Mouse (Mus musculus) embryonic fibroblast, embryonic 13.5 days (primary cell): ENCODE measurements around the gene Upf2.

ENCODE experiments used
- CTCF ChIP-seq: IDR thresholded peaks from 2 replicates; pipeline ENCODE4 v1.5.1; 2011; ENCODE audit warnings: mild to moderate bottlenecking, control low read depth, low read length, moderate library complexity, borderline replicate concordance; ENCODE audit not compliant: insufficient read depth
- POLR2A ChIP-seq: IDR thresholded peaks from 2 replicates; pipeline ENCODE4 v1.6.1; 2011; ENCODE audit warnings: low read depth, mild to moderate bottlenecking, control low read depth, low read length, moderate library complexity

DNA sequence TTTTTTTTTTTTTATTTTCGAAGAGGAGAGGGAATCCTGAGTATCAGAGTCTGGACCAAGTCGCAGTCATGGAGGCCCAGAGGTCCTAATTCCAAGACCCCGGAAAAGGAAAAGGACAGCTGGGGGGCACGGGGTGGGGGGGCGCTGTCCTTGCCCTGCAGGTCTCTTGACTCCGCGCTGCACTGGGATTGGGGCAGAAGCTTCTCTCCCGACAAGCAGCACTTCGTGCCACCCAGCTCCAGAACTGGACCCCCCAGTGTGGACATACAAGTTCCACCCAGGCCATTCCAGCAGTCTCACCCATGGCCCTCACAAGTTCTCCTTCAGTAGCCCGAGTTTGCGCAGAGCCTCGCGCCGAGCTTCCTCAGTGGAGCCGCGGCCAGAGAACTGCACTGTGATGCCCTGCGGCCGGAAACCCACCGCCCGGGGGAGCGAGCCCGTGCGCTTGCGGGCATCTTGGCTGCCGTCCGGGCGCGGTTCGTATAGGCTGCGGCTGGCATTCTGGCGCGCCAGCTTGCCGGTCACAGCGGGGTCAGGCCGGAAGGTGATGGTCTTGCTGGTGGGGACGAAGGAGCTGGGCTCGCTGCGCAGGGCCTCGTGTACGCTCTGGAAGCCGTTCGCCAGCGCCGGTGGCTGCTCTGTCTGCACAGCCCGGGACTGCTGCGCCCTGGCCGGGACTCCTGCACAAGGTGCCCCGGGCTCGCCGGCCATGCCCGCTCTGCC, 148.9 kb downstream of the Upf2 start:
- no peak for TF ChIP-seq POLR2A
- TF ChIP-seq CTCF = no peak
